Mouse (Mus musculus) CH12.LX (cell line): ENCODE results near the gene Sh2d1b2. TPM values are rescaled to one million over a fixed set of nuclear protein-coding genes. Genes with fewer than 3 reads are reported as not detected.
"Not testable (repeated sequence)": the region's sequence is repeated elsewhere in the genome, so short reads cannot be mapped to it uniquely, and the experiment has no call there.

Experiments used
- DNase-seq: peaks from one replicate; pipeline ENCODE4 v3.0.0-alpha.2; 2013; ENCODE audit errors: extremely low read depth
- H3K27ac ChIP-seq: 2 replicates; pipeline ENCODE4 v1.5.1; 2012; ENCODE audit warnings: low read depth, mild to moderate bottlenecking, control low read depth, moderate library complexity; ENCODE audit not compliant: insufficient read depth
- H3K27me3 ChIP-seq: replicated peaks from 2 replicates; pipeline ENCODE3; 2012; ENCODE audit warnings: inconsistent platforms
- H3K36me3 ChIP-seq, 2 experiments: replicated peaks in 1 of 2; 2 replicates each; pipeline versions ENCODE3 to v1.6.1; 2012; ENCODE audit warnings: inconsistent platforms in 1 of 2, low read length in 1 of 2, mild to moderate bottlenecking in 1 of 2, mixed read lengths in 1 of 2, moderate library complexity in 1 of 2; ENCODE audit not compliant: control insufficient read depth in 1 of 2, insufficient read depth in 1 of 2
- H3K4me1 ChIP-seq, 2 experiments: 2 replicates each; pipeline ENCODE4 v1.6.1; 2012; ENCODE audit warnings: inconsistent platforms in 1 of 2, moderate library complexity in 1 of 2; ENCODE audit not compliant: insufficient read depth in 2 of 2, control insufficient read depth in 1 of 2
- H3K4me2 ChIP-seq: 2 replicates; pipeline ENCODE4 v1.6.1; 2012; ENCODE audit warnings: low read depth, mild to moderate bottlenecking, control low read depth; ENCODE audit not compliant: poor library complexity, insufficient read depth, severe bottlenecking
- H3K4me3 ChIP-seq, 3 experiments: fragments of 150-350 bp in 1 of 3; sonication (generic) in 1 of 3; replicated peaks in 1 of 3; 2 replicates each; pipeline versions ENCODE3 to v1.5.1; 2011 to 2012; ENCODE audit warnings: low read depth in 2 of 3, low read length in 2 of 3, mild to moderate bottlenecking in 2 of 3, moderate library complexity in 2 of 3, control low read depth in 1 of 3, improper control_type of control experiment in 1 of 3, inconsistent platforms in 1 of 3, mixed read lengths in 1 of 3; ENCODE audit not compliant: poor library complexity in 1 of 3
- H3K79me2 ChIP-seq: replicated peaks from 2 replicates; pipeline ENCODE4 v1.6.1; 2012; ENCODE audit warnings: mild to moderate bottlenecking, moderate library complexity; ENCODE audit not compliant: control insufficient read depth, poor library complexity, insufficient read depth, severe bottlenecking; ENCODE audit errors: extremely low read depth
- H3K9ac ChIP-seq: 2 replicates; pipeline ENCODE4 v1.6.1; 2012; ENCODE audit warnings: low read depth, mild to moderate bottlenecking, control low read depth, moderate library complexity; ENCODE audit not compliant: insufficient read depth
- H3K9me3 ChIP-seq: replicated peaks from 2 replicates; pipeline ENCODE3; 2012; ENCODE audit warnings: low read length, inconsistent platforms, mixed read lengths
- CTCF ChIP-seq, 2 experiments: IDR thresholded peaks in 1 of 2; conservative IDR thresholded peaks in 1 of 2; 2 replicates each; pipeline ENCODE4 v1.5.1; 2011 to 2012; ENCODE audit warnings: low read depth in 2 of 2, low read length in 2 of 2, improper control_type of control experiment in 1 of 2, inconsistent platforms in 1 of 2, mild to moderate bottlenecking in 1 of 2, moderate library complexity in 1 of 2
- ELF1 ChIP-seq: IDR thresholded peaks from 2 replicates; pipeline ENCODE4 v1.6.1; 2014; ENCODE audit warnings: low read depth, mild to moderate bottlenecking, inconsistent platforms, low read length, improper control_type of control experiment
- EP300 ChIP-seq: IDR thresholded peaks from 2 replicates; pipeline ENCODE4 v1.6.1; 2011; ENCODE audit warnings: low read length, improper control_type of control experiment
- ETS1 ChIP-seq: conservative IDR thresholded peaks from 2 replicates; pipeline ENCODE4 v1.6.1; 2012; ENCODE audit warnings: low read depth, mild to moderate bottlenecking, inconsistent platforms, low read length, improper control_type of control experiment, moderate library complexity
- GABPA ChIP-seq: IDR thresholded peaks from 2 replicates; pipeline ENCODE4 v1.6.1; 2012; ENCODE audit warnings: low read depth, low read length, improper control_type of control experiment, inconsistent platforms; ENCODE audit not compliant: insufficient replicate concordance
- HCFC1 ChIP-seq: IDR thresholded peaks from 2 replicates; pipeline ENCODE4 v1.6.1; 2012; ENCODE audit warnings: low read depth, mild to moderate bottlenecking, inconsistent platforms, low read length, improper control_type of control experiment
- KAT2A ChIP-seq: IDR thresholded peaks from 2 replicates; pipeline ENCODE4 v1.6.1; 2012; ENCODE audit warnings: low read length, improper control_type of control experiment, inconsistent platforms; ENCODE audit not compliant: insufficient replicate concordance
- MAFK ChIP-seq: IDR thresholded peaks from 2 replicates; pipeline ENCODE4 v1.6.1; 2011; ENCODE audit warnings: low read length, improper control_type of control experiment; ENCODE audit not compliant: insufficient replicate concordance
- RAD21 ChIP-seq: IDR thresholded peaks from 2 replicates; pipeline ENCODE4 v1.6.1; 2011; ENCODE audit warnings: low read depth, mild to moderate bottlenecking, low read length, improper control_type of control experiment, moderate library complexity
- TCF12 ChIP-seq: IDR thresholded peaks from 2 replicates; pipeline ENCODE4 v1.6.1; 2014; ENCODE audit warnings: low read depth, mild to moderate bottlenecking, inconsistent platforms, low read length, improper control_type of control experiment
- USF1 ChIP-seq: IDR thresholded peaks from 2 replicates; pipeline ENCODE4 v1.6.1; 2014; ENCODE audit warnings: low read depth, mild to moderate bottlenecking, inconsistent platforms, low read length, improper control_type of control experiment
- ZKSCAN1 ChIP-seq: IDR thresholded peaks from 2 replicates; pipeline ENCODE4 v1.6.1; 2012; ENCODE audit warnings: low read depth, inconsistent platforms, low read length, improper control_type of control experiment, borderline replicate concordance
- dilution Hi-C: fragments of 300-500 bp; cut with MboI; formaldehyde crosslinking; loops from 2 replicates; pipeline ENCODE4 v1.14.3; 2020; ENCODE audit warnings: low sequenced_read_pairs; ENCODE audit not compliant: extremely low pct_unique_long_range_greater_than_20kb, extremely low pct_ligation_motif_present
- in situ Hi-C: fragments of 300-500 bp; cut with MboI; formaldehyde crosslinking; loops from 3 replicates; pipeline ENCODE4 v1.14.3; 2019; ENCODE audit warnings: low sequenced_read_pairs, low pct_ligation_motif_present, low pct_unique_long_range_greater_than_20kb, mixed read lengths
- polyA plus RNA-seq: library from polyadenylated mRNA; unstranded; fragments of >175 nt; gene quantifications from 2 replicates; pipeline ENCODE4 v1.2.1, GENCODE M21; 2012; ENCODE audit warnings: low read depth; ENCODE audit not compliant: insufficient read length
- total RNA-seq, 2 experiments: library from RNA; depleted of rRNA; stranded (reverse); fragments of 300-350 nt in 1 of 2; fragments of >200 nt in 1 of 2; gene quantifications; 2 replicates each; pipeline ENCODE4 v1.2.3; 2012 to 2014

Sh2d1b2 gene
- 0.47 TPM in 1 of 2 replicates, not detected in the other for total RNA-seq (2012; rRNA removed)
- total RNA-seq (2014; rRNA removed): not detected in 2 replicates
- polyA plus RNA-seq: 1.1 and 1.9 TPM in 2 replicates

DNA sequence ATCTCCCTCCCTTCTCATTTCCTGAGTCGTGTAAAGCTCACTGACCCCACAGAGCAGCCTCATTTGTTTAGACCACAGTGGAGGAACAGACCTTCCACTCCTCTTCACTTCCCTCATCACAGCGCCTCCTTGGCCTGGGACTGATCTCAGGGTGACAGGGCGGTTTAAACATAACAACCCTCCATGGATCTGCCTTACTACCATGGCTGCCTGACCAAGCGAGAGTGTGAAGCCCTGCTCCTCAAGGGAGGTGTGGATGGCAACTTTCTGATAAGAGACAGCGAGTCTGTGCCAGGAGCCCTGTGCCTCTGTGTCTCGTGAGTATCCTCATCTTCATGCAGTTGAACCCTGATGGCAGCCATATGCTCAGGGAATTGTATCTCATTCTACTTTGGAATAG is at the start of gene Sh2d1b2:
Gene Sh2d1b2 (plus strand): TSS at position 62 of the 400 bp plus-strand sequence.
- H3K79me2 ChIP-seq, H3K9me3 ChIP-seq, dilution Hi-C loops, H3K27me3 ChIP-seq, H3K9ac ChIP-seq, H3K4me3 ChIP-seq, DNase-seq, H3K4me1 ChIP-seq, in situ Hi-C loops, H3K36me3 ChIP-seq, H3K27ac ChIP-seq: not testable (repeated sequence)
- peak within 1 kb of the TSS; percentile 15; the same call in 1 of the 2 replicates for H3K4me2 ChIP-seq

DNA sequence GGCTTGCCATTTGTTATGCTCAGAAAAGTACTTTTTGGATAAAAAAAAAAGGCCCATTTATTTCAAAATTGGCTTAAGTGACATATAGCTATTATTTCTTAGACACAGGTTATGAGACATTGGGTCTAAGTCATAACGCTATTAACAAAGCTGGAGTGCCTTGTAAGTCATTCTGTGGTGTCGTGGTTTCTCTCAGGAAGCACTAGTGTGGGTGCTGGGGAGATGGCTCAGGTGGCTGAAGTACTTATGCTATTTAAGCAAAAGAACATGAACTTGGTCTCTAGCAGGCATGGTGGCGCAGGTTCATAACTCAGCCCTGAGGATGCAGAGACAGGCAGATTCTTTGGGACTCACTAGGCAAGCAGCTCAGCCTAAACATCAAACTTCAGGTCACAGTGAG is 47.4 kb upstream of the Sh2d1b2 start:
- Histone ChIP-seq H3K4me2 (no peak overlapping the region), H3K27me3 (no peaks in the 10 kb centered on the region), H3K36me3 (no peaks in the 10 kb centered on the region), H3K9ac (no peak overlapping the region), H3K4me3 (no peak overlapping the region), H3K79me2 (no peaks in the 10 kb centered on the region), H3K9me3 (no peaks in the 10 kb centered on the region), H3K4me1 (peaks cover 2 to 4% of the 10 kb centered on the region in 2 experiments; a peak in 3 of 4 replicates), H3K27ac (no peak overlapping the region)
- DNase-seq: no peak
- TF ChIP-seq ETS1: no peak
- no peak for TF ChIP-seq USF1
- no peak for TF ChIP-seq EP300
- TF ChIP-seq ELF1: no peak
- TF ChIP-seq GABPA: no peak
- no peak for TF ChIP-seq CTCF (conservative IDR thresholded peaks at IDR 0.05 in 1 of 2, IDR thresholded peaks at IDR 0.05 in 1 of 2; ENCODE audit: low read depth in 2 of 2, low read length in 2 of 2)
- TF ChIP-seq KAT2A: no peak
- dilution Hi-C loops (no loop called here), in situ Hi-C loops (no loop called here)

GRCm38 (mm10) chr1:170186531-170186930 is 46.0 kb upstream of the Sh2d1b2 start:
- Histone ChIP-seq H3K79me2 (no peaks in the 10 kb centered on the region), H3K4me1 (peaks cover 2 to 4% of the 10 kb centered on the region in 2 experiments; a peak in 3 of 4 replicates), H3K9ac (no peak overlapping the region), H3K27me3 (no peaks in the 10 kb centered on the region), H3K27ac (no peak overlapping the region), H3K9me3 (no peaks in the 10 kb centered on the region), H3K36me3 (peaks cover 0 to 5% of the 10 kb centered on the region in 2 experiments), H3K4me3 (no peak overlapping the region), H3K4me2 (no peak overlapping the region)
- in situ Hi-C loops (no loop called here), dilution Hi-C loops (no loop called here)
- DNase-seq: no peak
- TF ChIP-seq HCFC1 (no peak), MAFK (no peak), TCF12 (no peak), CTCF (conservative IDR thresholded peaks at IDR 0.05 in 1 of 2, IDR thresholded peaks at IDR 0.05 in 1 of 2; ENCODE audit: low read depth in 2 of 2, low read length in 2 of 2) (no peak), ELF1 (no peak), ZKSCAN1 (no peak), USF1 (no peak), RAD21 (no peak)
